Mouse (Mus musculus) heart, embryonic 16.5 days (tissue): ENCODE measurements around the gene BC107364. TPM values are rescaled to one million over a fixed set of nuclear protein-coding genes. Genes with fewer than 3 reads are reported as not detected.
"Not testable (repeated sequence)": the region's sequence is repeated elsewhere in the genome, so short reads cannot be mapped to it uniquely, and the experiment has no call there.

Source experiments
- ATAC-seq: fragments of 200-750 bp; cut with Nextera tagmentation; replicated peaks from 2 replicates; pipeline ENCODE4 v1.8.0; 2017; ENCODE audit warnings: moderate number of reproducible peaks; ENCODE audit not compliant: insufficient read depth, low FRiP score; ENCODE audit errors: extremely low read depth
- H3K27ac ChIP-seq: fragments of 300-500 bp; sonication (generic); 2 replicates; pipeline ENCODE4 v1.5.1; 2014; ENCODE audit warnings: mild to moderate bottlenecking, low read length, control low read depth, moderate library complexity
- H3K27me3 ChIP-seq: fragments of 300-500 bp; sonication (generic); 2 replicates; pipeline ENCODE4 v1.6.1; 2014; ENCODE audit warnings: low read length, mixed read lengths; ENCODE audit not compliant: control insufficient read depth, insufficient read depth
- H3K36me3 ChIP-seq: fragments of 300-500 bp; sonication (generic); 2 replicates; pipeline ENCODE4 v1.6.1; 2014; ENCODE audit not compliant: control insufficient read depth, insufficient read depth
- H3K4me1 ChIP-seq: fragments of 300-500 bp; sonication (generic); 2 replicates; pipeline ENCODE4 v1.6.1; 2014; ENCODE audit warnings: low read length, mixed read lengths; ENCODE audit not compliant: control insufficient read depth, insufficient read depth
- H3K4me2 ChIP-seq: fragments of 300-500 bp; sonication (generic); 2 replicates; pipeline ENCODE4 v1.6.1; 2014; ENCODE audit warnings: low read depth, mild to moderate bottlenecking, control low read depth, low read length
- H3K4me3 ChIP-seq: fragments of 300-500 bp; sonication (generic); 2 replicates; pipeline ENCODE4 v1.5.1; 2014; ENCODE audit warnings: mild to moderate bottlenecking, control low read depth, low read length
- H3K9ac ChIP-seq: fragments of 300-500 bp; sonication (generic); 2 replicates; pipeline ENCODE4 v1.6.1; 2014; ENCODE audit warnings: low read length, control low read depth
- H3K9me3 ChIP-seq: fragments of 300-500 bp; sonication (generic); replicated peaks from 2 replicates; pipeline ENCODE4 v1.6.1; 2016; ENCODE audit warnings: low read length; ENCODE audit not compliant: control insufficient read depth
- WGBS: fragments of 180-500 bp; shearing (Covaris S2); extraction: QIAGEN DNeasy Blood & Tissue Kit; methylation state at CpG from one replicate; pipeline ENCODE4 v1.1.7; 2014; 5-methylcytosine and 5-hydroxymethylcytosine counted together
- polyA plus RNA-seq: library from polyadenylated mRNA; unstranded; fragments of >200 nt; fragmentation: Nextera tagmentation; extraction: Ambion mirVana; gene quantifications from 2 replicates; pipeline ENCODE4 v1.2.1, GENCODE M21; 2015

Gene BC107364
- polyA plus RNA-seq, 1 experiment from 2014 or later = 1.3 TPM

GRCm38 (mm10) chr3:96423889-96424288 lies 28.2 kb downstream of the BC107364 start:
- Histone ChIP-seq H3K4me2 (no peak overlapping the region), H3K9me3 (no peaks in the 10 kb centered on the region), H3K4me1 (0 out of 2 replicates have a peak, but pooled peaks cover 4% of the 10 kb centered on the region), H3K27me3 (peaks cover 16% of the 10 kb centered on the region), H3K4me3 (no peak overlapping the region), H3K36me3 (no peaks in the 10 kb centered on the region), H3K9ac (no peak overlapping the region), H3K27ac (no peak overlapping the region)
- ATAC-seq = no peak
- 18% methylated on average over 9 of the region's 9 CpGs for WGBS

DNA sequence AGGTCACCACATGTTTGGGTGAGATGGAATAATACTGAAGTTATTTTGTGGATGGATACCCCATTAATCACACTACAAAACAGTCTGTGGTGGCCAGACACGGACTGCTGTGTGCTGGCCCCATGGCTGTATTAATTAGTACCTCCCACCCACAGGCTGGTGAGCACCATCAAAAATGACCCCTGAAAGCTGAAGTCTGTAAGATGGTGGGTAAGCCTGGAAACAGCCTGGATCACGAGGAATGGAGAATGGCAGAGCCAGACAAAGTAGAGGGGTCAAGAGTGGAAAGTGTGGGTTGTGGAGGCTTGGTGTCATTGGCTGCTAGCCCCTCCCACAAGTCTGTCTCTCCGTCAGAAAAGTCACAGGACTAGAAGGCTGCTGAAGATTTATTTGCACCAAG lies 31.3 kb downstream of the BC107364 start:
- ATAC-seq = no peak
- H3K36me3 ChIP-seq = no peaks in the 10 kb centered on the region
- H3K27ac ChIP-seq = no peak overlapping the region
- no peaks in the 10 kb centered on the region for H3K9me3 ChIP-seq
- H3K9ac ChIP-seq = no peak overlapping the region
- no peaks in the 10 kb centered on the region for H3K4me1 ChIP-seq
- H3K4me3 ChIP-seq = no peak overlapping the region
- H3K4me2 ChIP-seq = no peak overlapping the region
- 58% methylated on average over 3 of the region's 3 CpGs for WGBS
- peaks cover 16% of the 10 kb centered on the region for H3K27me3 ChIP-seq

- not testable (repeated sequence) for H3K4me2 ChIP-seq, H3K9me3 ChIP-seq, H3K4me1 ChIP-seq, H3K9ac ChIP-seq, H3K4me3 ChIP-seq, ATAC-seq, H3K36me3 ChIP-seq, H3K27ac ChIP-seq
- H3K27me3 ChIP-seq = peaks cover 13% of the 10 kb centered on the region
- 63% methylated on average over 5 of the region's 5 CpGs for WGBS
Observed at GRCm38 (mm10) chr3:96418902-96419301, 33.2 kb downstream of the BC107364 start.

DNA sequence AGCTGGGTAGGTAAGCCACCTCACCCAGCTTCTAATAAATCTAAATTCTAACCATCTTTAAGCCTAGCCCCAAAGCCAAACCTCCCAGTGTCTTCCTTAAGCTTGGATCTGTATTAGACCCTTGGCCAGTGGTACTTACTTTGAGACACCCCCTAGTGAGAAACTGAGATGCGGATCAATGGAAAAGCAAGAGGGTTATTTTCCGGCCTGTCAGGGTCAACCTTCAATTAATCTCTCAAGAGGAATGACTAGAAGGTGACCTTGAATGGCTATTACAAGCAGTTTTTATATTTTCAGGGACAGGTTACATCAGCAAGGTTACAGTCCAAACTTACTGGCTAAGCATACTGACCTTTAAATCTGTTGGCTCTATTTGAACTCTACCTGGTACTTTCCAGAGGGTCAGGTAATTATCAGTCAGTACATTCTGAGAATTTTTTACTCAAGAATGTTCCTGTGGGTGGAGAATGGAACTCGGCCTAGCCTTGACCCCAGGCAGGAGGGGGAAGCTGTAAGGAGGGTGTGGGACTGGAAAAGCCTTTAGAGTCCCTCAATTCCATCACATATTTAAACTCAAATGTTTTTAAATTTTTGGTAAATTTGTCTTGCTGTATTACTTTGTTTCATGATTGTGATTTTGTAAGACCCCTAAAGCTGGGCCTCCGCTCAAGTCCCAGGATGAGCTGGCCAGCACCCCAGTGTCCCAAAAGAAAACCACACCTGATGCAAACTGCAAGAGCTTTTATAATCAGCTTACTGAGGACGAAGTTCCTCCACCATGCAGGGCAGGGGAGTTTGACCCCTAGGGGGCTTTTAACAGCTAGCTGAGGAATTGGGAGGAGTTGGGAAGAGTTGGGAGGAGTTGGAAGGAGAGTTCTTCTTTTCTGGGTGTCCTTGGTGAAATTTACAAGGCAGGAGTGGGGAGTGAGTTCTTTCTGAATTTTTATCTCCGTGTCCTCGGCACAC lies 34.0 kb downstream of the BC107364 start:
- no peak overlapping the region for H3K4me3 ChIP-seq

GRCm38 (mm10) chr3:96416595-96416994 lies 35.5 kb downstream of the BC107364 start:
- no peaks in the 10 kb centered on the region for H3K36me3 ChIP-seq
- H3K27ac ChIP-seq = no peak overlapping the region
- no peaks in the 10 kb centered on the region for H3K4me1 ChIP-seq
- H3K4me3 ChIP-seq = no peak overlapping the region
- H3K4me2 ChIP-seq = no peak overlapping the region
- H3K27me3 ChIP-seq = 0 out of 2 replicates have a peak, but pooled peaks cover 1% of the 10 kb centered on the region
- no peaks in the 10 kb centered on the region for H3K9me3 ChIP-seq
- H3K9ac ChIP-seq = no peak overlapping the region
- 90% methylated on average over 6 of the region's 6 CpGs for WGBS
- ATAC-seq = no peak

More for the DNA sequence above, 34.0 kb downstream of the BC107364 start:
- Histone ChIP-seq H3K4me2 (no peak overlapping the region), H3K9me3 (no peaks in the 10 kb centered on the region), H3K27ac (no peak overlapping the region), H3K36me3 (no peaks in the 10 kb centered on the region), H3K4me1 (no peaks in the 10 kb centered on the region), H3K27me3 (peaks cover 10% of the 10 kb centered on the region), H3K9ac (no peak overlapping the region)
- WGBS = 70% methylated on average over 7 of the region's 7 CpGs
- no peak for ATAC-seq

- ATAC-seq = no peak
- no peak overlapping the region for H3K4me3 ChIP-seq
- H3K9me3 ChIP-seq = no peaks in the 10 kb centered on the region
- WGBS = 89% methylated on average over 2 of the region's 2 CpGs
- H3K4me2 ChIP-seq = no peak overlapping the region
- no peak overlapping the region for H3K9ac ChIP-seq
- H3K36me3 ChIP-seq = no peaks in the 10 kb centered on the region
- peaks cover 3% of the 10 kb centered on the region for H3K27me3 ChIP-seq
- no peaks in the 10 kb centered on the region for H3K4me1 ChIP-seq
- no peak overlapping the region for H3K27ac ChIP-seq
Observed at GRCm38 (mm10) chr3:96416056-96416455, 36.0 kb downstream of the BC107364 start.

DNA sequence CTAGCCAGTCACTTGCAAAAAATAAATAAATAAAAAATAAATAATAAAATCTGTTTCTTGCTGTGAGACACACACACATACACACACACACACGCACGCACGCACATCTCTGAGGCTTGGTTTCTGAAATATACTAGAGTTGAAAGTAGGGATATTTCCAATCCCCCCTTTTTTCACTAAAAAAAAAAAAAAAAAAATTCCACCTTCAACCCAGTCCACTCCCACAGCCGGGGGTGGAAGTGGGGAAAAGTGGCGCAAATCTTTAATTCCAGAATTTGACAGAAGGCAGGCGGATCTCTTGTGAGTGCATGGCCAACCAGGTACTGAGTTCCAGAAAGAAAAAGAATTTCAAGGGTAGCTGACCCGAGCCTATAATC lies 37.2 kb downstream of the BC107364 start:
- WGBS = 40% methylated on average over 7 of the region's 7 CpGs
- H3K27me3 ChIP-seq = peaks cover 13% of the 10 kb centered on the region
- peak overlapping the region; percentile 96 for H3K4me2 ChIP-seq
- H3K27ac ChIP-seq = no peak overlapping the region
- H3K4me1 ChIP-seq = no peaks in the 10 kb centered on the region
- H3K36me3 ChIP-seq = no peaks in the 10 kb centered on the region
- peak overlapping the region; percentile 95 for H3K9ac ChIP-seq
- peak overlapping the region; percentile 80 for H3K4me3 ChIP-seq
- H3K9me3 ChIP-seq = no peaks in the 10 kb centered on the region
- no peak for ATAC-seq

- no peaks in the 10 kb centered on the region for H3K9me3 ChIP-seq
- H3K27me3 ChIP-seq = peaks cover 17% of the 10 kb centered on the region
- H3K4me1 ChIP-seq = peaks cover 2% of the 10 kb centered on the region; the same call in 1 of the 2 replicates
- peak overlapping the region; percentile 95 for H3K9ac ChIP-seq
- H3K4me3 ChIP-seq = peak overlapping the region; percentile 80
- peak overlapping the region; percentile 96 for H3K4me2 ChIP-seq
- peak; percentile 87 for ATAC-seq
- WGBS = under 1% methylated on average over 64 of the region's 64 CpGs
- H3K36me3 ChIP-seq = no peaks in the 10 kb centered on the region
- peak overlapping the region; percentile 68 for H3K27ac ChIP-seq
Observed at GRCm38 (mm10) chr3:96414126-96414950, 37.8 kb downstream of the BC107364 start.
